Mouse (Mus musculus) intestine, embryonic 16.5 days (tissue): ENCODE results near the gene Shank2. TPM values are rescaled to one million over a fixed set of nuclear protein-coding genes. Genes with fewer than 3 reads are reported as not detected.

Experiments used
- ATAC-seq: fragments of 200-750 bp; cut with Nextera tagmentation; 2 replicates; pipeline ENCODE4 v1.8.0; 2017; ENCODE audit warnings: moderate TSS enrichment, moderate library complexity
- H3K27ac ChIP-seq: fragments of 300-500 bp; sonication (generic); 2 replicates; pipeline ENCODE4 v1.5.1; 2014; ENCODE audit warnings: mild to moderate bottlenecking, low read length
- H3K27me3 ChIP-seq: fragments of 300-500 bp; sonication (generic); replicated peaks from 2 replicates; pipeline ENCODE4 v1.6.1; 2014; ENCODE audit warnings: low read length, control low read depth, mixed read lengths; ENCODE audit not compliant: control insufficient read depth, insufficient read depth
- H3K36me3 ChIP-seq: fragments of 300-500 bp; sonication (generic); 2 replicates; pipeline ENCODE4 v1.6.1; 2014; ENCODE audit warnings: low read length, control low read depth; ENCODE audit not compliant: control insufficient read depth, insufficient read depth
- H3K4me1 ChIP-seq: fragments of 300-500 bp; sonication (generic); 2 replicates; pipeline ENCODE4 v1.6.1; 2014; ENCODE audit warnings: low read length, control low read depth, mixed read lengths; ENCODE audit not compliant: control insufficient read depth, insufficient read depth
- H3K4me2 ChIP-seq: fragments of 300-500 bp; sonication (generic); 2 replicates; pipeline ENCODE4 v1.6.1; 2014; ENCODE audit warnings: low read depth, low read length, control low read depth
- H3K4me3 ChIP-seq: fragments of 300-500 bp; sonication (generic); 2 replicates; pipeline ENCODE4 v1.5.1; 2014; ENCODE audit warnings: mild to moderate bottlenecking, low read length
- H3K9ac ChIP-seq: fragments of 300-500 bp; sonication (generic); 2 replicates; pipeline ENCODE4 v1.6.1; 2014; ENCODE audit warnings: low read depth, low read length
- H3K9me3 ChIP-seq: fragments of 300-500 bp; sonication (generic); 2 replicates; pipeline ENCODE4 v1.6.1; 2016; ENCODE audit warnings: low read length, control low read depth; ENCODE audit not compliant: control insufficient read depth
- WGBS: fragments of 180-500 bp; shearing (Covaris S2); extraction: QIAGEN DNeasy Blood & Tissue Kit; methylation state at CpG from one replicate; pipeline ENCODE4 v1.1.7; 2014; 5-methylcytosine and 5-hydroxymethylcytosine counted together
- polyA plus RNA-seq: library from polyadenylated mRNA; unstranded; fragments of >200 nt; fragmentation: Nextera tagmentation; extraction: Ambion mirVana; gene quantifications from 2 replicates; pipeline ENCODE4 v1.2.1, GENCODE M21; 2015

The Shank2 gene
- polyA plus RNA-seq, result 1.0 and 1.2 TPM in 2 replicates

DNA sequence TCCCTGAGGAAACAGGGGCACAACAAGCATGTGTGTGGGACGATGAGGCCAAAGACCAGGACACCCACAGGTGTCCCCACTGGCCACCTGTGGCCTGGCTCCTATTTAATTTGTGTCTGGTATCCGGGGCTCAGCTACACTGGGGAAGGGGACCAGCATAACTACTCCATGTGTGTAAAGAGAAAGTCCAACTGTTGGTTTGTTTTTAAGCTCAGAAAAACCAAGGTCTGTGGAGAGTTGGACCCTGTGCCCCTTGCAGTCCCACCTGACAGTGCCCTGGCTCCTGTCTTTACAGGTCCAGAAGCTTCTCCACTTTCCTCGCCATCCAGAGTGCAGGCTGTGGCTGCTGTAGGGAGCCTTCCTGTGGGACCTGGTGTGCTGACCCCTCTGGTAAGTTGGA, at the start of gene Shank2:
Gene Shank2 (plus strand): TSS at position 301 of the 400 bp plus-strand sequence.
- no peak within 1 kb of the TSS for H3K4me2 ChIP-seq
- H3K9me3 ChIP-seq, result no peaks in the 10 kb centered on the region
- 83% methylated on average over 3 of the region's 3 CpGs for WGBS
- H3K9ac ChIP-seq, result no peak within 1 kb of the TSS
- H3K4me3 ChIP-seq, result no peak within 1 kb of the TSS
- ATAC-seq, result no peak
- no peak within 1 kb of the TSS for H3K27ac ChIP-seq
- no peaks in the 10 kb centered on the region for H3K4me1 ChIP-seq
- H3K27me3 ChIP-seq, result no peaks in the 10 kb centered on the region
- H3K36me3 ChIP-seq, result no peaks in the 10 kb centered on the region

GRCm38 (mm10) chr7:143952130-143952529, 49.6 kb upstream of the Shank2 start:
- Histone ChIP-seq H3K9ac (no peak overlapping the region), H3K4me2 (no peak overlapping the region), H3K27ac (no peak overlapping the region), H3K4me1 (peaks cover 7% of the 10 kb centered on the region), H3K4me3 (no peak overlapping the region), H3K9me3 (no peaks in the 10 kb centered on the region), H3K27me3 (no peaks in the 10 kb centered on the region), H3K36me3 (no peaks in the 10 kb centered on the region)
- 77% methylated on average over 3 of the region's 3 CpGs for whole genome bisulfite sequencing
- no peak for ATAC-seq

DNA sequence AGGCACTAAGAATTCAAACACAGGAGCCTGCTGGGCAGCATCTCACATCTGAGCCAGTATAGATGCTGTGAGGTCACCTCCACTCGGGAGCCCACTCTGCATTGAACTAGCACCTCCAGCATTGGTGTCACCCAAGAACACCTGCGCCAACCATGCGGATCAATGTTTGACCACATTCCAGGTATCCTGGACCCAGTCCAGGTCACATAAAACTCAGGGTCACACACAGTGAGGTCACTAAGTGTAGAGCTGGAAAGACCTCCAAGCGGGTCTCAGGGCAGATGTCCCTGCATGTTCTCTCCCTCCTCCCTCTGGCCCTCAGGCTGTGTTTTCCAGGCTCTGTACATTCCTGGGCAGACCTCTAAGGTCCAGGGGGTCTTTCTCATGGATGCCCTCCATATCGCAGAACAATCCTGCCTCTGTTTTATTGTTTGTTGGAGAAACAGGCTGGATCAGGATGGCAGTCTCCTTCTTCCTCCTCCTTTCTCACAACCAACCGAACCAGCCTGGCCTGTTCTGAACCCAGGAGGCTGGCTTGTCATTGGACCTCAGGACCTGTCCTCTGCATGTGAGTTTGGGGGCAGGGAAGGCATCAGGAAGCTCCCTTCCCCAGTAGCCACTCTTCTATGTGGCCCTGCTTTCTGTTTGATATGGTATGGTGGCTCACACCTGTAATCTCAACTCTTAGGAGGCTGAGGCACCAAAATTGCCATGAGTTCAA, 45.0 kb upstream of the Shank2 start:
- Histone ChIP-seq H3K4me2 (no peak overlapping the region), H3K4me3 (no peak overlapping the region), H3K9ac (no peak overlapping the region), H3K36me3 (no peaks in the 10 kb centered on the region), H3K4me1 (peaks cover 7% of the 10 kb centered on the region), H3K9me3 (no peaks in the 10 kb centered on the region), H3K27ac (no peak overlapping the region), H3K27me3 (no peaks in the 10 kb centered on the region)
- peak; percentile 71 for ATAC-seq
- WGBS, result 76% methylated on average over 6 of the region's 6 CpGs

DNA sequence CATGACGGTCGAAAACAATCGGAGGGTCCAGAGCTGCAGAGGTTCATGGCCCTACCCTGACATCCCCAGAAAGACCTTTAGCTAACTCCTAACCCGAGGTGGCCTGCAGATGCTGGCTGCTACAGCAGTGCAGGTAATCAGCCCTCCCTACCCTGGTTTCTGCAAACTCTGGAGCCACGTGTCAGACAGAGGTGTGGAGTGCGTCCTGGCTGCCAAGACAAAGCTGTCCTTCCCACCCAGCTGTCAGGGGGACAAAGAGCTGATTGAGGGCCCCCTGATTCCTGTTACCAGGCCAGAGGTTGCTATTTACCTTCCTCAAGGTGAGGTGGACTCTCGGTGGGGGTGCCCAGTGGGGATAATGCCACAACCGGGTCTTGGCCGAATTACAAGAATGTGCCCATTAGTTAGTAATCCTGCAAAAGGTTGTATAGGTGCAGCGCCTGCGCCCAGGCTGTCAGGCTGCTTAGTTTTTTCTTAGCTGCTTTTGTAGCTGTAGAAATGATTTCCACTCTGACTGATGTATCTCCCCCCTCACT, 43.6 kb upstream of the Shank2 start:
- no peak overlapping the region for H3K27ac ChIP-seq

DNA sequence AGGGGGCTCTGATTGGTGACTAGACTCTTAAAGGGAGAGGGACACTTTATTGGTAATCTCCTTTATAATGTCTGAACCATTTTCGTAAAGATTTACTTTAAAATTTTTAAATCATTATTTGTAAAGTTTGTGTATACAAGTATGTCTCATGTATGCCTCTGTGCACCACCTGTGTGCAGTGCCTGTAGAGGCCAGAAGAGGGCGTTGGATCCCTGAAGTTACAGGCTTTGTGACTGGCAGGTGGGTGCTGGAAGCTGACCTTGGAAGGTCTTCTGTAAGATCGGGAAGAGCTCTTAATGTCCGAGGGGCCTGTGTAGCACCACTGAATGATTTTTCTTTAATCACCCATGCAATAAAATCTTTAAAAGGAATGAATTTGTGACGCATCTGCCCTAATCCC, 37.9 kb upstream of the Shank2 start:
- H3K4me3 ChIP-seq, result no peak overlapping the region
- no peak overlapping the region for H3K9ac ChIP-seq
- H3K27ac ChIP-seq, result no peak overlapping the region
- no peak for ATAC-seq
- H3K4me1 ChIP-seq, result no peaks in the 10 kb centered on the region
- H3K4me2 ChIP-seq, result no peak overlapping the region
- peaks cover 3% of the 10 kb centered on the region; the same call in 1 of the 2 replicates for H3K9me3 ChIP-seq
- WGBS, result 87% methylated on average over 5 of the region's 5 CpGs
- H3K36me3 ChIP-seq, result no peaks in the 10 kb centered on the region
- no peaks in the 10 kb centered on the region for H3K27me3 ChIP-seq

More for the DNA sequence above, 43.6 kb upstream of the Shank2 start:
- Histone ChIP-seq H3K9me3 (no peaks in the 10 kb centered on the region), H3K36me3 (no peaks in the 10 kb centered on the region), H3K4me2 (no peak overlapping the region), H3K4me1 (peaks cover 7% of the 10 kb centered on the region), H3K27me3 (no peaks in the 10 kb centered on the region), H3K4me3 (no peak overlapping the region), H3K9ac (no peak overlapping the region)
- ATAC-seq, result no peak
- WGBS, result 56% methylated on average over 11 of the region's 11 CpGs

DNA sequence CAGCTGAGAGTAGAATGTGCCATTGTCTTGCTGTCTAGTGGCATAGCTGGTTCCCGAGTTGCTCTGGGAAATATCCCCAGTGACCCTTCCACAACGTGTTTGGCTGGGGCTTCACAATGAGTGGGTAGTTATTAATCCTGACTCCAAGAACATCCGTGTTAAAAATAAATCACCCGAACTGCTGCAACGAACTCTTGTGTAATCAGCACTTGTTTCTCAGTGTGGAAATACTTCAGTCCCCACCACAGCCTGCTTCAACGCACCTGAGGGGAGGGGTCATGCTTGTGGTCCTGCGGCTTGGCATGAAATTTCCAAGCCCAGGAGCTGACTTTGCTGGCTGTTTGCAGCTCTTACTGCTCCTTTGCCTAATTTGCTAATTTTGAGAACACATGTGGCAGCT, 35.1 kb upstream of the Shank2 start:
- no peaks in the 10 kb centered on the region for H3K36me3 ChIP-seq
- H3K27me3 ChIP-seq, result no peaks in the 10 kb centered on the region
- no peak overlapping the region for H3K4me2 ChIP-seq
- H3K9ac ChIP-seq, result no peak overlapping the region
- H3K27ac ChIP-seq, result no peak overlapping the region
- no peaks in the 10 kb centered on the region for H3K4me1 ChIP-seq
- WGBS, result 75% methylated on average over 7 of the region's 7 CpGs
- peaks cover 3% of the 10 kb centered on the region; the same call in 1 of the 2 replicates for H3K9me3 ChIP-seq
- ATAC-seq, result no peak
- H3K4me3 ChIP-seq, result no peak overlapping the region

GRCm38 (mm10) chr7:143977491-143977830, 24.3 kb upstream of the Shank2 start:
- Histone ChIP-seq H3K4me3 (peak overlapping the region; percentile 62), H3K9ac (peak overlapping the region; percentile 65; the same call in 1 of the 2 replicates), H3K27ac (no peak overlapping the region), H3K27me3 (peaks cover 35% of the 10 kb centered on the region), H3K36me3 (no peaks in the 10 kb centered on the region), H3K4me2 (peak overlapping the region; percentile 93), H3K9me3 (no peaks in the 10 kb centered on the region), H3K4me1 (0 out of 2 replicates have a peak, but pooled peaks cover 3% of the 10 kb centered on the region)
- WGBS, result 7% methylated on average over 5 of the region's 5 CpGs
- no peak for ATAC-seq

DNA sequence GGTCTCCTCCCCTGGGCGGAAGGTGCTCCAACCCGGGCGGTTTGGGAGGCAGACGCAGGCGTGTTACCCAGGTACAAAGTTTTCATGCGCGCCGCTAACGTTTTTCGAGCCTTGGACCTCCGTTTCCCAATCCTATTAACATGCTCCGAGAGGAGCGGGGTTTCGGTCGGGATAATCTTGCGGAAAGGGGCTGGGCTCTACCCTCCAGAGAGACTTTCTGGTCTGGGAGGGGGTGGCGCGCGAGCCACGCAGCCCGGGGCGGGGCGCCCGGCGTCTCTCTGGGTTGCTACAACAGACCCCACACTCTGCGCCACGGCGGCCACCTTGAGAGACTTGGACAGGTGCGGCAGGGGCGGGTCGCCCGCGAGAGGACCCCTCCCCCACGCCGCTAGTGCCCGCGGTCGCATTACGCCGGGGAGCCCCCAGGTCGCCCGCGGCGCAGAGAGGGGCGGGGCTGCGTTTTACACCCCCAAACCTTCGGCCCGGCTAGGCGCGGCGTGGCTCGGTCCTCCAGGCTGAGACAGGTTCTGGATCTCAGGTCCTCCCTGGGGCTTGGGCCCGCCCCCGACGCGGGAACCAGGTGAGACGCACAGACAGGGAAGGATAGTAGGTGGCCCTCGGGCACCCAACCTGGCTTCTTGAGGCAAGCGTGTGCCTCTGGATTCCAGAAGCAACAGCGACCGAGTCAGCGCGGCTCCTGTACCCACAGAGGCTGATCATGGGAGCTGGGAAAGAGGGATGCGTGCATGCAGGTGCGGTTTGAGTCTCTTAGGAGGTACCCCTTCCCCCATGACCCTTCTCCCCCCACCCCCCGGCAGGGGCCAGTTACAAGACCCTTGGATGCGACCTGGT, 23.7 kb upstream of the Shank2 start:
- H3K27ac ChIP-seq, result peak overlapping the region; percentile 30; the same call in 1 of the 2 replicates
- H3K9ac ChIP-seq, result peak overlapping the region; percentile 65
- H3K9me3 ChIP-seq, result no peaks in the 10 kb centered on the region
- 0 out of 2 replicates have a peak, but pooled peaks cover 3% of the 10 kb centered on the region for H3K4me1 ChIP-seq
- peak; percentile 77 for ATAC-seq
- H3K36me3 ChIP-seq, result no peaks in the 10 kb centered on the region
- peak overlapping the region; percentile 93 for H3K4me2 ChIP-seq
- H3K27me3 ChIP-seq, result peaks cover 35% of the 10 kb centered on the region
- WGBS, result under 1% methylated on average over 66 of the region's 67 CpGs
- H3K4me3 ChIP-seq, result peak overlapping the region; percentile 62

- H3K4me1 ChIP-seq, result 0 out of 2 replicates have a peak, but pooled peaks cover 3% of the 10 kb centered on the region
- peak overlapping the region; percentile 67 for H3K9ac ChIP-seq
- H3K36me3 ChIP-seq, result no peaks in the 10 kb centered on the region
- peak overlapping the region; percentile 93 for H3K4me2 ChIP-seq
- H3K27ac ChIP-seq, result peak overlapping the region; percentile 30; the same call in 1 of the 2 replicates
- ATAC-seq, result peak; percentile 87
- peak overlapping the region; percentile 62 for H3K4me3 ChIP-seq
- H3K9me3 ChIP-seq, result no peaks in the 10 kb centered on the region
- WGBS, result under 1% methylated on average over 50 of the region's 50 CpGs
- H3K27me3 ChIP-seq, result peaks cover 35% of the 10 kb centered on the region
These were observed 22.9 kb upstream of the Shank2 start for GRCm38 (mm10) chr7:143978741-143979371.
